Mouse (Mus musculus) retina, postnatal 1 day (tissue): ENCODE data around the gene AC131692.1.

Experiments used
- DNase-seq: peaks from one replicate; pipeline ENCODE4 v3.0.0-alpha.2; 2012

The AC131692.1 gene

GRCm38 (mm10) chr19:6068951-6069350, 25.3 kb upstream of the AC131692.1 start:
- DNase-seq = no peak

GRCm38 (mm10) chr19:6069851-6070250, 24.4 kb upstream of the AC131692.1 start:
- DNase-seq = no peak

GRCm38 (mm10) chr19:6070571-6071250, 23.5 kb upstream of the AC131692.1 start:
- no peak for DNase-seq

GRCm38 (mm10) chr19:6071261-6071660, 23.0 kb upstream of the AC131692.1 start:
- DNase-seq = no peak

- no peak for DNase-seq
Measured at GRCm38 (mm10) chr19:6073889-6074288, 20.3 kb upstream of the AC131692.1 start.

- peak; percentile 96 for DNase-seq
Measured at GRCm38 (mm10) chr19:6076564-6077393, 17.4 kb upstream of the AC131692.1 start, which contains the start of gene Vps51. Gene Vps51 (minus strand): TSS chr19:6077231.

GRCm38 (mm10) chr19:6079983-6080480, 14.2 kb upstream of the AC131692.1 start, which contains the start of gene Tmem262:
Gene Tmem262 (plus strand): TSS chr19:6080033.
- DNase-seq = no peak

- DNase-seq = no peak
Measured at GRCm38 (mm10) chr19:6082156-6082555, 12.1 kb upstream of the AC131692.1 start, which contains the start of gene Gm28374. Gene Gm28374 (minus strand): TSS chr19:6082256.

GRCm38 (mm10) chr19:6084478-6085248, 9.6 kb upstream of the AC131692.1 start, which contains the start of the genes Zfpl1 and Cdca5:
Gene Zfpl1 (minus strand): TSS chr19:6084956.
Gene Cdca5 (plus strand): TSS chr19:6084983.
- DNase-seq = peak; percentile 99

- DNase-seq = peak; percentile 90
Measured at GRCm38 (mm10) chr19:6085417-6085879, 8.8 kb upstream of the AC131692.1 start.

- DNase-seq = no peak
Measured at GRCm38 (mm10) chr19:6088841-6089240, 5.4 kb upstream of the AC131692.1 start.

GRCm38 (mm10) chr19:6097847-6098246, 3.6 kb downstream of the AC131692.1 start:
- no peak for DNase-seq

GRCm38 (mm10) chr19:6101186-6101585, 7.0 kb downstream of the AC131692.1 start:
- DNase-seq = no peak

- no peak for DNase-seq
Measured at GRCm38 (mm10) chr19:6102169-6102853, 8.1 kb downstream of the AC131692.1 start.

GRCm38 (mm10) chr19:6104476-6104875, 10.3 kb downstream of the AC131692.1 start:
- DNase-seq = no peak

- DNase-seq = no peak
Measured at GRCm38 (mm10) chr19:6105586-6105985, 11.4 kb downstream of the AC131692.1 start, which contains the start of gene Naaladl1. Gene Naaladl1 (plus strand): TSS chr19:6105782.

GRCm38 (mm10) chr19:6113116-6113515, 18.9 kb downstream of the AC131692.1 start:
- DNase-seq = no peak

GRCm38 (mm10) chr19:6116113-6116850, 22.1 kb downstream of the AC131692.1 start:
- DNase-seq = no peak

- DNase-seq = no peak
Measured at GRCm38 (mm10) chr19:6117346-6117985, 23.2 kb downstream of the AC131692.1 start.

GRCm38 (mm10) chr19:6117986-6118676, 23.9 kb downstream of the AC131692.1 start, which contains the start of gene Sac3d1:
Gene Sac3d1 (minus strand): TSS chr19:6118650.
- DNase-seq = peak; percentile 96
